Mouse (Mus musculus) heart, postnatal 0 days (tissue): ENCODE results near the gene Golm1. TPM values are rescaled to one million over a fixed set of nuclear protein-coding genes. Genes with fewer than 3 reads are reported as not detected.

ENCODE experiments used
- ATAC-seq: fragments of 200-750 bp; cut with Nextera tagmentation; 2 replicates; pipeline ENCODE4 v1.8.0; 2017; ENCODE audit warnings: low read depth, moderate number of reproducible peaks, moderate library complexity; ENCODE audit not compliant: insufficient read depth
- DNase-seq: peaks from one replicate; pipeline ENCODE4 v3.0.0-alpha.2; 2016; ENCODE audit warnings: low spot score
- H3K27ac ChIP-seq: fragments of 300-500 bp; sonication (generic); 2 replicates; pipeline ENCODE4 v1.5.1; 2014; ENCODE audit warnings: low read depth, mild to moderate bottlenecking
- H3K27me3 ChIP-seq: fragments of 300-500 bp; sonication (generic); 2 replicates; pipeline ENCODE4 v1.6.1; 2014; ENCODE audit warnings: low read length, mixed read lengths; ENCODE audit not compliant: control insufficient read depth, insufficient read depth
- H3K36me3 ChIP-seq: fragments of 300-500 bp; sonication (generic); replicated peaks from 2 replicates; pipeline ENCODE4 v1.6.1; 2014; ENCODE audit warnings: low read length, mixed read lengths; ENCODE audit not compliant: control insufficient read depth, insufficient read depth
- H3K4me1 ChIP-seq: fragments of 300-500 bp; sonication (generic); 2 replicates; pipeline ENCODE4 v1.6.1; 2014; ENCODE audit warnings: antibody characterized with exemption; ENCODE audit not compliant: control insufficient read depth, insufficient read depth
- H3K4me2 ChIP-seq: fragments of 300-500 bp; sonication (generic); 2 replicates; pipeline ENCODE4 v1.6.1; 2014; ENCODE audit warnings: low read depth, mild to moderate bottlenecking, low read length, moderate library complexity
- H3K4me3 ChIP-seq: fragments of 300-500 bp; sonication (generic); 2 replicates; pipeline ENCODE4 v1.5.1; 2014; ENCODE audit warnings: low read depth, low read length
- H3K9ac ChIP-seq: fragments of 300-500 bp; sonication (generic); replicated peaks from 2 replicates; pipeline ENCODE4 v1.6.1; 2014; ENCODE audit warnings: low read depth, low read length, mixed read lengths
- H3K9me3 ChIP-seq: fragments of 300-500 bp; sonication (generic); replicated peaks from 2 replicates; pipeline ENCODE4 v1.6.1; 2016; ENCODE audit warnings: low read length; ENCODE audit not compliant: control insufficient read depth
- CTCF ChIP-seq: IDR thresholded peaks from 2 replicates; pipeline ENCODE4 v1.5.1; 2016; ENCODE audit warnings: antibody characterized with exemption, control low read depth, low read depth
- EP300 ChIP-seq: IDR thresholded peaks from 2 replicates; pipeline ENCODE4 v1.6.1; 2016; ENCODE audit warnings: antibody characterized with exemption, low read depth
- WGBS: fragments of 180-500 bp; shearing (Covaris S2); extraction: QIAGEN DNeasy Blood & Tissue Kit; methylation state at CpG from one replicate; pipeline ENCODE4 v1.1.7; 2014; 5-methylcytosine and 5-hydroxymethylcytosine counted together
- polyA plus RNA-seq: library from polyadenylated mRNA; unstranded; fragments of >200 nt; fragmentation: Nextera tagmentation; extraction: Ambion mirVana; gene quantifications from 2 replicates; pipeline ENCODE4 v1.2.1, GENCODE M21; 2015
- total RNA-seq: library from RNA; depleted of rRNA; stranded (reverse); fragments of >200 nt; gene quantifications from 2 replicates; pipeline ENCODE4 v1.2.3, GENCODE M21; 2014; ENCODE audit warnings: low replicate concordance

Golm1 gene
- total and polyA plus RNA-seq, 2 experiments from 2014 or later, result 19.9 to 26.6 TPM

DNA sequence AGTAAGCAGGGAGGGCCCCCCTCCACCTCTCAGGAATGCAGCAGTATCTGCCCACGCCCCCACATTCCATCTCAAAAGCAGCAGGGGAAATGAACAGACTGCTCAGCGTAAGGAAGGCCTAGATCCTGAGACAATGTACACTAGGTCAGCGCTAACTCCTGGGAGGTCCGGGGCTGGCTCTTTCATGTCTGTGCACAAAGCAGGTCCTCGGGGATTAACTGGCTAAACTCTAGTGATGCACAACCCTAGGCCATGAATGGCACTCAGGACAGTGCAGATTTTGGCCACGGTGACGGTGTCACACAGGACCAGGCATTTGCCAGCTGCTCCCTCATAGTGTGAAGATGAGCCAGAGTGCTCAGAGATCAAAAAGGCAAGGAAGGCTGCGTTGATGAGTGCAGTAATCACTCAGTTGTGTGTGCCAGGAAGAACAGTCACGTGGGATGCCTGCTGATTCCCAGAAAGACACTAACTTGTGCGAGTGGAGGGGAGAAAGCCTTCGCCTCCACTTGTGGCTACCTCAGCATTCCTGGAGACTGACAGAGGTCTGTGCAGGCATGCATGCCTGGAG is 28.9 kb downstream of the Golm1 start:
- DNase-seq (no peak), ATAC-seq (no peak)
- peaks cover 15% of the 10 kb centered on the region; the same call in 1 of the 2 replicates for H3K36me3 ChIP-seq
- 50% methylated on average over 11 of the region's 11 CpGs for WGBS
- H3K4me3 ChIP-seq, result no peak overlapping the region
- no peaks in the 10 kb centered on the region for H3K27me3 ChIP-seq
- peaks cover 2% of the 10 kb centered on the region; the same call in 1 of the 2 replicates for H3K4me1 ChIP-seq
- H3K9me3 ChIP-seq, result no peaks in the 10 kb centered on the region
- no peak overlapping the region for H3K4me2 ChIP-seq
- no peak overlapping the region for H3K9ac ChIP-seq
- TF ChIP-seq EP300, result no peak
- TF ChIP-seq CTCF, result no peak
- no peak overlapping the region for H3K27ac ChIP-seq

GRCm38 (mm10) chr13:59645491-59645890 is 30.1 kb downstream of the Golm1 start:
- no peaks in the 10 kb centered on the region for H3K27me3 ChIP-seq
- no peak for TF ChIP-seq EP300
- no peak for TF ChIP-seq CTCF
- H3K4me1 ChIP-seq, result peaks cover 2% of the 10 kb centered on the region; the same call in 1 of the 2 replicates
- DNase-seq (no peak), ATAC-seq (no peak)
- no peak overlapping the region for H3K4me3 ChIP-seq
- peaks cover 15% of the 10 kb centered on the region; the same call in 1 of the 2 replicates for H3K36me3 ChIP-seq
- no peak overlapping the region for H3K9ac ChIP-seq
- H3K9me3 ChIP-seq, result no peaks in the 10 kb centered on the region
- H3K4me2 ChIP-seq, result no peak overlapping the region
- H3K27ac ChIP-seq, result no peak overlapping the region
- WGBS, result 58% methylated on average over 3 of the region's 3 CpGs

GRCm38 (mm10) chr13:59642818-59643217 is 32.8 kb downstream of the Golm1 start:
- no peak for DNase-seq
- WGBS, result 68% methylated on average over 2 of the region's 2 CpGs
- ATAC-seq, result no peak
- no peak overlapping the region for H3K4me2 ChIP-seq
- peaks cover 7% of the 10 kb centered on the region; the same call in 1 of the 2 replicates for H3K4me1 ChIP-seq
- no peak overlapping the region for H3K9ac ChIP-seq
- peaks cover 15% of the 10 kb centered on the region; the same call in 1 of the 2 replicates for H3K36me3 ChIP-seq
- H3K27me3 ChIP-seq, result no peaks in the 10 kb centered on the region
- H3K9me3 ChIP-seq, result no peaks in the 10 kb centered on the region
- no peak overlapping the region for H3K4me3 ChIP-seq
- TF ChIP-seq CTCF (no peak), EP300 (no peak)
- H3K27ac ChIP-seq, result no peak overlapping the region

DNA sequence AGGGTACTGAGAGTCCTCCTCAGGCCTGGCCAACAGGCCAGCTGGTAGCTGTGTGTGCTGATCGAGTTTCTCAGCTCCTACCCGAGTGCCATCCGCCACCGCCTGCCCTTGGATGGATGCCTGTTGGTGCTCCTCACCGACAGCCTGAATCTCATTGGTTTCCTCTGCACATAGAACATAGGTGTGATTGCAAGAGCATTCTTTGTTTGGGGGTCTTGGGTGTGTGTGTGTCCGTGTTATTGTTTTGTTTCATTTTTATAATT is 35.5 kb downstream of the Golm1 start:
- no peak for DNase-seq
- Histone ChIP-seq H3K27me3 (no peaks in the 10 kb centered on the region), H3K4me1 (peaks cover 5% of the 10 kb centered on the region; the same call in 1 of the 2 replicates), H3K9me3 (no peaks in the 10 kb centered on the region), H3K9ac (no peak overlapping the region), H3K27ac (no peak overlapping the region), H3K36me3 (peaks cover 38% of the 10 kb centered on the region), H3K4me2 (no peak overlapping the region), H3K4me3 (no peak overlapping the region)
- TF ChIP-seq EP300 (no peak), CTCF (no peak)
- ATAC-seq, result no peak
- 73% methylated on average over 6 of the region's 6 CpGs for WGBS

- 60% methylated on average over 16 of the region's 16 CpGs for WGBS
- H3K4me2 ChIP-seq, result no peak overlapping the region
- peaks cover 39% of the 10 kb centered on the region for H3K36me3 ChIP-seq
- no peak for ATAC-seq
- no peak overlapping the region for H3K4me3 ChIP-seq
- TF ChIP-seq EP300 (no peak), CTCF (no peak)
- H3K27me3 ChIP-seq, result no peaks in the 10 kb centered on the region
- H3K4me1 ChIP-seq, result peaks cover 5% of the 10 kb centered on the region; the same call in 1 of the 2 replicates
- no peak overlapping the region for H3K9ac ChIP-seq
- no peak overlapping the region for H3K27ac ChIP-seq
- no peaks in the 10 kb centered on the region for H3K9me3 ChIP-seq
- no peak for DNase-seq
Observed at GRCm38 (mm10) chr13:59639368-59640177, 36.0 kb downstream of the Golm1 start.
